Mouse (Mus musculus) bone marrow, adult 2 months (tissue): ENCODE results near the gene Cdc42ep1.

Source experiments
- CTCF ChIP-seq: fragments of 200-500 bp; IDR thresholded peaks from 2 replicates; pipeline ENCODE4 v1.5.1; 2011; ENCODE audit warnings: low read length, control low read depth; ENCODE audit not compliant: control insufficient read depth, insufficient read depth
- POLR2A ChIP-seq: fragments of 200-500 bp; IDR thresholded peaks from 2 replicates; pipeline ENCODE4 v1.6.1; 2011; ENCODE audit warnings: low read depth, mild to moderate bottlenecking, control low read depth, low read length, borderline replicate concordance; ENCODE audit not compliant: control insufficient read depth

DNA sequence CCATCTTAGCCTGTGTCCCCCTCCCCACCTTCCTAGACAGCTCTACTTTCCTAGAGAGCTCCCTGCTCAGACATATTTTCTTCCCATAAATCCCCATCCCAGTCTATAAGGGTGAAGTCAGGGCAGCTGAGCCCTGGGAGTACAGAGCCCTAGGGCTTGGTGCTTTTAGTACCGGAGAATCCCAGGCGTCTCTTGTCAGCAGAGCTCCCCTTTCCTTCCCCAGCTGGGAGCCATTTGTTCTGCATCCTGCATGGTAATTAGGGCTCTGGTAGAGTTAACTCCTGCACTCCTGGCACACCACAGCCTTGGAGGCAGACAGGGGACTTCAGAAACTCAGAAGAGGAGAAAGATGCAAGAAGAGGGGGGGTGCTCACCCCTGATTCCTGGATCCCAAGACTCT, 2.7 kb upstream of the Cdc42ep1 start:
- TF ChIP-seq POLR2A, result no peak
- TF ChIP-seq CTCF, result no peak
